Mouse (Mus musculus): ENCODE results near the gene H13. TPM values are rescaled to one million over a fixed set of nuclear protein-coding genes. Genes with fewer than 3 reads are reported as not detected.

The H13 gene
- polyA plus RNA-seq (2017; shearing (Covaris generic)), result 69.2 TPM

GRCm38 (mm10) chr2:152669256-152669638 is at the start of gene H13:
Gene H13 (plus strand): TSS chr2:152669461.

GRCm38 (mm10) chr2:152622953-152623352 is 46.3 kb upstream of the H13 start, which contains the start of gene Defb25:
Gene Defb25 (minus strand): TSS chr2:152623053.

GRCm38 (mm10) chr2:152626774-152627591 is 42.3 kb upstream of the H13 start, which contains the start of gene Rem1:
Gene Rem1 (plus strand): TSS chr2:152626951.

GRCm38 (mm10) chr2:152686806-152687267 is 17.6 kb downstream of the H13 start, which contains the start of gene Mcts2:
Gene Mcts2 (plus strand): TSS chr2:152687035.

DNA sequence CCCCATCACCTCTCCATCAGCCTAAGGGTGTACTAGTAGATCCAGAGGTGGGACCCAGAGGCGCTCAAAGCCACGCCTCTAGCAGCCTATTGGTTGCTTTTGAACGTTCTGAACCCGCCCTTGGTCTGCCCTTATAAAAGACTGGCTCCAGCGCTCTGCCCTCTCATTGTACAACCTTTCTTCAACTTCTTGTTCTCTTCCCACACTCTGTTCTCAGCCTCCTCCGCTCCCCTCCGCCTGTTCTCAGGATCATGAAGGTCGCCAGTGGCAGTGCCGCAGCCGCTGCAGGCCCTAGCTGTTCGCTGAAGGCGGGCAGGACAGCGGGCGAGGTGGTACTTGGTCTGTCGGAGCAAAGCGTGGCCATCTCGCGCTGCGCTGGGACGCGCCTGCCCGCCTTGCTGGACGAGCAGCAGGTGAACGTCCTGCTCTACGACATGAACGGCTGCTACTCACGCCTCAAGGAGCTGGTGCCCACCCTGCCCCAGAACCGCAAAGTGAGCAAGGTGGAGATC is 66.9 kb downstream of the H13 start, which contains the start of gene Id1:
Id1 (plus strand) TSS at position 162 of the 512 bp plus-strand sequence.

DNA sequence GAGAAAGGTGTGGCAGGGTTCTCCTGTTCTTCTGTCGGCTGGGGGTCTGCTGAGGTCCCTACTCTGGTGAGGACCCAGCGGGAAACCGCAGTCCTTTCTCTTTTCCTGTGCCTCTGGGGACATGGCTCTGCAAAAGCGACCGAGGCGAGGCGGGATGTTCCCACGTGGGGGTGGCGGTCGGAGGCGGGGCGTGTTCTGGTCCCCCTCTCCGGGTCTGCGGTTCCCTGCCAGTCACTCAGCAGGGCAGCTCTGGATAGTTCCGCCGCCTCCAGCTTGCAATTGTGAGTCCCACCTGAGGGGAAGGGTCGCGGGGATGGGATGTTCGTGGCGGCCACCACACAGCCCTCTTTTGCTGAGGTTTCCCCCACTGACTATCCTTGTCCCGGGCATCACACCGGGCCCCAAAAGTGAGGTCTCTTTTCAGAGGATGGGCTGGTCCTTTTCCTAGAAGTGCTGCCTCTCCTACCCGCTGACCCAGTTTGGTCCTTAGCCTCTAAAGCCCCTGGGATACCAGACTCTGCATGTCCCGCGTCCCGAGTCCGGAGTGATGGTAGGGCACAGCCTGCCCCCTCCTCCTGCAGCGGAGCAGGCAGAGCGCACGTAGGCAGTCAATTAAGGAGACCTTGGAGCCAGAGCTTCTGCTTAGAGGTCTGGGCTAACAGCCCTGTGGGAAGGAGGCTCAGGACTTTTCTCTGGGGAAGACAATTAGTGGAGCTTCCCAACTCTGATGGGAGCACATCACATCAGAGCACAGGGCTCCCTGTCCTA is 84.9 kb downstream of the H13 start, which contains the start of gene Cox4i2:
Cox4i2 (plus strand) TSS at position 230 of the 768 bp plus-strand sequence.

Other genes starting within 250 kb of the H13 start
- gene Defb23, start 204.8 kb upstream of the H13 start, polyA plus RNA-seq (2017; shearing (Covaris generic)), result not detected
- gene Defb20, start 192.4 kb upstream of the H13 start, polyA plus RNA-seq (2017; shearing (Covaris generic)), result not detected
- gene Defb22, start 179.3 kb upstream of the H13 start, polyA plus RNA-seq (2017; shearing (Covaris generic)), result not detected
- not detected for gene Defb26, start 157.8 kb upstream of the H13 start, polyA plus RNA-seq (2017; shearing (Covaris generic))
- gene Defb28, start 151.2 kb upstream of the H13 start, polyA plus RNA-seq (2017; shearing (Covaris generic)), result not detected
- gene Defb29, start 129.4 kb upstream of the H13 start, polyA plus RNA-seq (2017; shearing (Covaris generic)), result not detected
- not detected for gene Gm17416, start 100.1 kb upstream of the H13 start, polyA plus RNA-seq (2017; shearing (Covaris generic))
- gene Defb21, start 96.7 kb upstream of the H13 start, polyA plus RNA-seq (2017; shearing (Covaris generic)), result not detected
- gene Defb19, start 89.1 kb upstream of the H13 start, polyA plus RNA-seq (2017; shearing (Covaris generic)), result not detected
- not detected for gene Defb45, start 70.1 kb upstream of the H13 start, polyA plus RNA-seq (2017; shearing (Covaris generic))
- gene Defb36, start 65.1 kb upstream of the H13 start, polyA plus RNA-seq (2017; shearing (Covaris generic)), result not detected
- not detected for gene Defb25, start 46.4 kb upstream of the H13 start, polyA plus RNA-seq (2017; shearing (Covaris generic))
- not detected for gene Rem1, start 42.5 kb upstream of the H13 start, polyA plus RNA-seq (2017; shearing (Covaris generic))
- gene Mcts2, start 17.6 kb downstream of the H13 start, polyA plus RNA-seq (2017; shearing (Covaris generic)), result 3.0 TPM
- not detected for gene Id1, start 66.8 kb downstream of the H13 start, polyA plus RNA-seq (2017; shearing (Covaris generic))
- 0.41 TPM for gene Cox4i2, start 84.7 kb downstream of the H13 start, polyA plus RNA-seq (2017; shearing (Covaris generic))
- 76.0 TPM for gene Bcl2l1, start 162.3 kb downstream of the H13 start, polyA plus RNA-seq (2017; shearing (Covaris generic))
- 6.2 TPM for gene Tpx2, start 178.5 kb downstream of the H13 start, polyA plus RNA-seq (2017; shearing (Covaris generic))
- not detected for gene Mylk2, start 241.9 kb downstream of the H13 start, polyA plus RNA-seq (2017; shearing (Covaris generic))

Data from inflammation-experienced regulatory T-cells, adult 16 weeks (primary cell).